Mouse (Mus musculus) intestine, embryonic 16.5 days (tissue): ENCODE data around the gene Pla2g4a. TPM values are rescaled to one million over a fixed set of nuclear protein-coding genes. Genes with fewer than 3 reads are reported as not detected.

Experiments used
- polyA plus RNA-seq: library from polyadenylated mRNA; unstranded; fragments of >200 nt; fragmentation: Nextera tagmentation; extraction: Ambion mirVana; gene quantifications from 2 replicates; pipeline ENCODE4 v1.2.1, GENCODE M21; 2015

Gene Pla2g4a
- polyA plus RNA-seq, 1 experiment from 2014 or later, result 32.8 TPM

Other genes starting within 250 kb of the Pla2g4a start
- gene Ptgs2, start 138.7 kb upstream of the Pla2g4a start, polyA plus RNA-seq, result 1.2 and 1.4 TPM in 2 replicates